In the genomic region with DNA sequence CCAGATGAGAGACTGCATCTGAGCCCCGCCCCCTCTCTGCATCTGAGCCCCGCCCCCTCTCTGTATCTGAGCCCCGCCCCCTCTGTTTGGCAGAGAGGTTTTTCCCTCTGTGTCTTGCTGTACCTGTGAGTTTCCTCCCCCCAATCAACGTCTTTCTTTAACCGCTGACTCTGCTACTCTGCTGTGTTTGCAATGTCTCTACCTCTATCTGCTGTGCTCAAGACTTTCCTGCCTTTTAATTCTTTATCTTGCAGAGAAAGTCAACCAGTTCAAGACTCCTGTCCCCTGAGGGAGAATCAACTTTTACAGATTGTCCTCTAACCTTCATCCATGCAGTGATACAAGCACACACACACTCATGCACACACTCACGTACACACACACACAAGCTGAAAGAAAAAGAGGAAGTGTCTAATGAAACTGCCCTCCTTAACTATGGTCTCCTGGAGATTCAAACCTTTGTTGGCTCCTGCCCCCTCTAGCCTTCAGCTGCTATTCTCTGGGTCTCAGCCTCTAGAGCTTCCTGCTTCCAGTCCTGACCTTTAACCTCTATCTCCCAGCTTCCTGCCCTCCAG, we compare ENCODE assay signal across 19 mouse cellular contexts.
A peak's percentile ranks its signal among the peaks of the same experiment; 100 is the strongest.
DNase-seq lines count a peak whose midpoint lies in the region; ATAC-seq and TF ChIP-seq lines count a peak whose summit lies in the region.
"Had no signal": no experiment of that assay in that cellular context is flagged by ENCODE, and none has a peak within 500 bp of the region (broad histone marks: within the 10 kb centered on the region; RNA-seq: fewer than 3 reads in every experiment).

No protein-coding gene starts in this region.

- no peaks in the 10 kb centered on the region for H3K27me3 ChIP-seq in MEL (ENCODE audit: control insufficient read depth in 1 of 2, insufficient read depth in 2 of 2, low read length in 2 of 2)
- H3K27me3 ChIP-seq in forebrain, postnatal 0 days (ENCODE audit: insufficient read depth, low read length): no peaks in the 10 kb centered on the region
- H3K27me3 ChIP-seq: embryonic facial prominence, embryonic 12.5 days; forebrain, embryonic 15.5 days; midbrain, embryonic 15.5 days; stomach, embryonic 15.5 days had no signal

- no peaks in the 10 kb centered on the region for H3K9me3 ChIP-seq in MEL (replicated peaks; ENCODE audit: insufficient read depth, low read length)
- no peaks in the 10 kb centered on the region for H3K9me3 ChIP-seq in forebrain, postnatal 0 days (ENCODE audit: low read length)
- H3K9me3 ChIP-seq: embryonic facial prominence, embryonic 12.5 days; forebrain, embryonic 15.5 days; limb, embryonic 10.5 days; midbrain, embryonic 15.5 days; stomach, embryonic 15.5 days had no signal

- no peak overlapping the region for H3K9ac ChIP-seq in MEL (ENCODE audit: control insufficient read depth, low read depth, low read length, poor library complexity, severe bottlenecking)
- H3K9ac ChIP-seq in forebrain, postnatal 0 days: no peak overlapping the region
- H3K9ac ChIP-seq: embryonic facial prominence, embryonic 12.5 days; forebrain, embryonic 15.5 days; midbrain, embryonic 15.5 days; stomach, embryonic 15.5 days had no signal

- H3K36me3 ChIP-seq in MEL (ENCODE audit: control insufficient read depth in 1 of 2, insufficient read depth in 2 of 2, low read length in 2 of 2): peaks cover 0 to 10% of the 10 kb centered on the region in 2 experiments; a peak in 2 of 4 replicates
- H3K36me3 ChIP-seq in forebrain, postnatal 0 days (ENCODE audit: insufficient read depth): no peaks in the 10 kb centered on the region
- H3K36me3 ChIP-seq: embryonic facial prominence, embryonic 12.5 days; forebrain, embryonic 15.5 days; limb, embryonic 10.5 days; midbrain, embryonic 15.5 days; stomach, embryonic 15.5 days had no signal

- TF ChIP-seq RAD21 in MEL (IDR thresholded peaks at IDR 0.05; ENCODE audit: low read depth, low read length): no peak

- DNase-seq in CD4-positive helper T cell, adult 2 months (ENCODE audit: low read depth, low spot score): peak; percentile 47
- DNase-seq in MEL (ENCODE audit: low read depth, low spot score): peak; percentile 81
- DNase-seq in induced T-regulatory cell, adult 2 months (ENCODE audit: low read depth): peak; percentile 79
- no peak for DNase-seq in left cerebral cortex, adult 8-10 months (ENCODE audit: low spot score in 2 of 2)
- no peak for DNase-seq in right cerebral cortex, postnatal 25 days
- DNase-seq in frontal cortex, postnatal 36 days (ENCODE audit: low spot score in 2 of 2): no peak
- no peak for DNase-seq in forebrain, postnatal 0 days
- DNase-seq: adrenal gland, postnatal 14 days; cerebellum, adult 11 months; heart, adult 11 months; heart, postnatal 14 days; kidney, postnatal 4 days had no signal

- H3K27ac ChIP-seq in MEL (ENCODE audit: control insufficient read depth, low read depth, low read length): peak overlapping the region; percentile 31; the same call in 1 of the 2 replicates
- no peak overlapping the region for H3K27ac ChIP-seq in forebrain, postnatal 0 days (ENCODE audit: low read depth, low read length)
- H3K27ac ChIP-seq: embryonic facial prominence, embryonic 12.5 days; forebrain, embryonic 15.5 days; limb, embryonic 10.5 days; midbrain, embryonic 15.5 days; stomach, embryonic 15.5 days had no signal

- ATAC-seq in megakaryocyte progenitor cell, adult 5-6 weeks (replicated peaks; ENCODE audit: poor library complexity): peak; percentile 67
- no peak for ATAC-seq in forebrain, postnatal 0 days
- ATAC-seq: forebrain, embryonic 15.5 days; lung, postnatal 0 days; midbrain, embryonic 15.5 days had no signal

- peaks cover 6% of the 10 kb centered on the region; the same call in 1 of the 2 replicates for H3K79me2 ChIP-seq in MEL (ENCODE audit: control insufficient read depth, insufficient read depth, low read length, poor library complexity)

- WGBS in forebrain, postnatal 0 days: 60% methylated on average over 6 of the region's 6 CpGs

- peak in 1 of 2 experiments; percentile 55; a peak in 2 of 4 replicates for TF ChIP-seq EP300 in MEL (IDR thresholded peaks at IDR 0.05; ENCODE audit: low read depth in 1 of 2, low read length in 2 of 2)

- no peak overlapping the region for H3K4me2 ChIP-seq in forebrain, postnatal 0 days (ENCODE audit: low read depth)
- H3K4me2 ChIP-seq: embryonic facial prominence, embryonic 12.5 days; forebrain, embryonic 15.5 days; midbrain, embryonic 15.5 days; stomach, embryonic 15.5 days had no signal

- H3K4me1 ChIP-seq in MEL (ENCODE audit: control insufficient read depth in 1 of 2, insufficient read depth in 2 of 2, low read length in 2 of 2): peaks cover 2 to 4% of the 10 kb centered on the region in 2 experiments; a peak in 3 of 4 replicates
- no peaks in the 10 kb centered on the region for H3K4me1 ChIP-seq in forebrain, postnatal 0 days (ENCODE audit: insufficient read depth)
- H3K4me1 ChIP-seq: limb, embryonic 10.5 days; midbrain, embryonic 15.5 days; stomach, embryonic 15.5 days had no signal

- no peak overlapping the region for H3K4me3 ChIP-seq in MEL (ENCODE audit: control insufficient read depth in 1 of 2, insufficient read depth in 1 of 2, low read depth in 2 of 2, low read length in 2 of 2)
- H3K4me3 ChIP-seq in forebrain, postnatal 0 days (ENCODE audit: low read depth, low read length): no peak overlapping the region
- H3K4me3 ChIP-seq: embryonic facial prominence, embryonic 12.5 days; forebrain, embryonic 15.5 days; limb, embryonic 10.5 days; midbrain, embryonic 15.5 days; stomach, embryonic 15.5 days had no signal

- no peak for TF ChIP-seq POLR2A in MEL (IDR thresholded peaks at IDR 0.05; ENCODE audit: control insufficient read depth in 1 of 2, insufficient read depth in 1 of 2, low read depth in 1 of 2, low read length in 2 of 2, poor library complexity in 1 of 2)

- TF ChIP-seq CTCF in MEL (IDR thresholded peaks at IDR 0.05 in 2 of 3, conservative IDR thresholded peaks at IDR 0.05 in 1 of 3; ENCODE audit: control insufficient read depth in 1 of 3, insufficient read depth in 1 of 3, low read depth in 2 of 3, low read length in 3 of 3, poor library complexity in 1 of 3, severe bottlenecking in 1 of 3): no peak
- no peak for TF ChIP-seq CTCF in forebrain, postnatal 0 days (IDR thresholded peaks at IDR 0.05; ENCODE audit: low read depth)

TF ChIP-seq in MEL, 35 proteins besides CTCF, POLR2A, EP300 and RAD21:
- TF ChIP-seq ETS1 (IDR thresholded peaks at IDR 0.05; ENCODE audit: low read depth, low read length): peak; percentile 44; the same call in 1 of the 2 replicates
- 0 out of 2 replicates have a peak, but pooled peaks have one; percentile 36 for TF ChIP-seq HCFC1 (IDR thresholded peaks at IDR 0.05; ENCODE audit: low read depth, low read length)
- no peak for TF ChIP-seq TCF12 (IDR thresholded peaks at IDR 0.05; ENCODE audit: low read depth, low read length)
- peak; percentile 43; the same call in 1 of the 2 replicates for TF ChIP-seq MXI1 (IDR thresholded peaks at IDR 0.05; ENCODE audit: low read depth, low read length)
- peak; percentile 38; the same call in 1 of the 2 replicates for TF ChIP-seq ELF1 (IDR thresholded peaks at IDR 0.05; ENCODE audit: low read depth, low read length)
- peak; percentile 48 for TF ChIP-seq SIN3A (IDR thresholded peaks at IDR 0.05; ENCODE audit: low read length)
- peak; percentile 45; the same call in 1 of the 2 replicates for TF ChIP-seq MAFK (IDR thresholded peaks at IDR 0.05; ENCODE audit: borderline replicate concordance, low read depth, low read length)
- TF ChIP-seq GATA1 (IDR thresholded peaks at IDR 0.05; ENCODE audit: low read depth, low read length): 0 out of 2 replicates have a peak, but pooled peaks have one; percentile 19
- TF ChIP-seq TBP (IDR thresholded peaks at IDR 0.05; ENCODE audit: low read depth, low read length): 0 out of 2 replicates have a peak, but pooled peaks have one; percentile 42
- no peak for TF ChIP-seq SMC3 (IDR thresholded peaks at IDR 0.05; ENCODE audit: low read depth, low read length)
- peak; percentile 14; the same call in 1 of the 2 replicates for TF ChIP-seq RCOR1 (IDR thresholded peaks at IDR 0.05; ENCODE audit: low read depth, low read length)
- TF ChIP-seq TAL1 (IDR thresholded peaks at IDR 0.05; ENCODE audit: low read length): no peak
- TF ChIP-seq KAT2A (conservative IDR thresholded peaks at IDR 0.05; ENCODE audit: low read depth, low read length): no peak
- TF ChIP-seq NRF1 (IDR thresholded peaks at IDR 0.05; ENCODE audit: insufficient read depth, low read depth, low read length, poor library complexity, severe bottlenecking): no peak

Comparison
In these comparisons a context has a peak if more than half of its experiments do, and no peak if none do; other contexts are left out.
1. DNase-seq: peak in CD4-positive helper T cell, adult 2 months (single experiment), MEL (single experiment) and induced T-regulatory cell, adult 2 months (single experiment); none in left cerebral cortex, adult 8-10 months (0 of 2), right cerebral cortex, postnatal 25 days (single experiment), frontal cortex, postnatal 36 days (0 of 2) and forebrain, postnatal 0 days (single experiment).